Mouse (Mus musculus): ENCODE measurements at regions not wholly inside any gene's neighbourhood (a gene's known extent, or its start where the extent isn't known, plus 50 kb on each side); places are given as distances from the start of the nearest gene placed in this dataset.

DNA sequence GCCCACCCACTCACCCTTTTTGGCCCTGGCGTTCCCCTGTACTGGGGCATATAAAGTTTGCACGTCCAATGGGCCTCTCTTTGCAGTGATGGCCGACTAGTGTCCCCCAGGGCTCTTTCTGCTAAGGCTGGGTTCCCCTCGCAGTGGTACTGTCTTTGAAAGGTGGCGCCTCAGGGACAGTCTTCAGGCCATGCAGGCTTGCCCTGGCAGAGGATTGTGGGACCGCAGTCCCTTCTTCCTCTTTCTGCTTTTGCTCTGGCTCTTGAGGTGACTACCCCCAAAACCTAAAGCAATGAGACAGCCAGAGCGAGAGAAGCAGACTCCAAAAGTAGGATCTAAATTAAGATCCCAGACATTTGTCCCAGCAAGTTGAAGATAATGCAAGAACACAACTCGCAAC is 93.5 kb upstream of the Tbl1xr1 start:
- TF ChIP-seq CTCF (IDR thresholded peaks at IDR 0.05 in 2 of 3, conservative IDR thresholded peaks at IDR 0.05 in 1 of 3; ENCODE audit: control insufficient read depth in 1 of 3, insufficient read depth in 1 of 3, low read depth in 2 of 3, low read length in 3 of 3, poor library complexity in 1 of 3, severe bottlenecking in 1 of 3) (no peak), UBTF (IDR thresholded peaks at IDR 0.05; ENCODE audit: borderline replicate concordance, insufficient read depth, low read depth, low read length) (no peak), RCOR1 (IDR thresholded peaks at IDR 0.05; ENCODE audit: low read depth, low read length) (no peak)

All from MEL (cell line).